Mouse (Mus musculus) hindbrain, postnatal 0 days (tissue): Measurements from ENCODE around the gene Ampd3. TPM values are rescaled to one million over a fixed set of nuclear protein-coding genes. Genes with fewer than 3 reads are reported as not detected.

Experiments
- ATAC-seq: fragments of 200-750 bp; cut with Nextera tagmentation; 2 replicates; pipeline ENCODE4 v1.8.0; 2017; ENCODE audit warnings: mild to moderate bottlenecking, moderate TSS enrichment, moderate library complexity
- DNase-seq: peaks from one replicate; pipeline ENCODE4 v3.0.0-alpha.2; 2015; ENCODE audit warnings: low spot score
- H3K27ac ChIP-seq: fragments of 300-500 bp; sonication (generic); 2 replicates; pipeline ENCODE4 v1.5.1; 2014; ENCODE audit warnings: mild to moderate bottlenecking
- H3K27me3 ChIP-seq: fragments of 300-500 bp; sonication (generic); 2 replicates; pipeline ENCODE4 v1.6.1; 2014; ENCODE audit warnings: low read length, mixed read lengths; ENCODE audit not compliant: insufficient read depth
- H3K36me3 ChIP-seq: fragments of 300-500 bp; sonication (generic); 2 replicates; pipeline ENCODE4 v1.6.1; 2014; ENCODE audit warnings: low read length, mixed read lengths; ENCODE audit not compliant: insufficient read depth
- H3K4me1 ChIP-seq: fragments of 300-500 bp; sonication (generic); 2 replicates; pipeline ENCODE4 v1.6.1; 2014; ENCODE audit warnings: antibody characterized with exemption, low read length, mixed read lengths; ENCODE audit not compliant: insufficient read depth
- H3K4me2 ChIP-seq: fragments of 300-500 bp; sonication (generic); 2 replicates; pipeline ENCODE4 v1.6.1; 2014; ENCODE audit warnings: low read depth, mild to moderate bottlenecking, low read length, moderate library complexity, mixed read lengths
- H3K4me3 ChIP-seq: fragments of 300-500 bp; sonication (generic); 2 replicates; pipeline ENCODE4 v1.5.1; 2014; ENCODE audit warnings: low read length
- H3K9ac ChIP-seq: fragments of 300-500 bp; sonication (generic); replicated peaks from 2 replicates; pipeline ENCODE4 v1.6.1; 2014; ENCODE audit warnings: mild to moderate bottlenecking, low read length, moderate library complexity, mixed read lengths
- H3K9me3 ChIP-seq: fragments of 300-500 bp; sonication (generic); 2 replicates; pipeline ENCODE4 v1.6.1; 2016; ENCODE audit warnings: low read length, mixed read lengths
- CTCF ChIP-seq: IDR thresholded peaks from 2 replicates; pipeline ENCODE4 v1.5.1; 2016; ENCODE audit warnings: antibody characterized with exemption, control low read depth, low read depth
- WGBS: fragments of 180-500 bp; shearing (Covaris S2); extraction: QIAGEN DNeasy Blood & Tissue Kit; methylation state at CpG from one replicate; pipeline ENCODE4 v1.1.7; 2014; 5-methylcytosine and 5-hydroxymethylcytosine counted together
- polyA plus RNA-seq: library from polyadenylated mRNA; unstranded; fragments of >200 nt; fragmentation: Nextera tagmentation; extraction: Ambion mirVana; gene quantifications from 2 replicates; pipeline ENCODE4 v1.2.1, GENCODE M21; 2015
- total RNA-seq: library from RNA; depleted of rRNA; stranded (reverse); fragments of >200 nt; gene quantifications from 2 replicates; pipeline ENCODE4 v1.2.3, GENCODE M21; 2014

The Ampd3 gene
- total and polyA plus RNA-seq, 2 experiments from 2014 or later, result 14.3 to 24.8 TPM

DNA sequence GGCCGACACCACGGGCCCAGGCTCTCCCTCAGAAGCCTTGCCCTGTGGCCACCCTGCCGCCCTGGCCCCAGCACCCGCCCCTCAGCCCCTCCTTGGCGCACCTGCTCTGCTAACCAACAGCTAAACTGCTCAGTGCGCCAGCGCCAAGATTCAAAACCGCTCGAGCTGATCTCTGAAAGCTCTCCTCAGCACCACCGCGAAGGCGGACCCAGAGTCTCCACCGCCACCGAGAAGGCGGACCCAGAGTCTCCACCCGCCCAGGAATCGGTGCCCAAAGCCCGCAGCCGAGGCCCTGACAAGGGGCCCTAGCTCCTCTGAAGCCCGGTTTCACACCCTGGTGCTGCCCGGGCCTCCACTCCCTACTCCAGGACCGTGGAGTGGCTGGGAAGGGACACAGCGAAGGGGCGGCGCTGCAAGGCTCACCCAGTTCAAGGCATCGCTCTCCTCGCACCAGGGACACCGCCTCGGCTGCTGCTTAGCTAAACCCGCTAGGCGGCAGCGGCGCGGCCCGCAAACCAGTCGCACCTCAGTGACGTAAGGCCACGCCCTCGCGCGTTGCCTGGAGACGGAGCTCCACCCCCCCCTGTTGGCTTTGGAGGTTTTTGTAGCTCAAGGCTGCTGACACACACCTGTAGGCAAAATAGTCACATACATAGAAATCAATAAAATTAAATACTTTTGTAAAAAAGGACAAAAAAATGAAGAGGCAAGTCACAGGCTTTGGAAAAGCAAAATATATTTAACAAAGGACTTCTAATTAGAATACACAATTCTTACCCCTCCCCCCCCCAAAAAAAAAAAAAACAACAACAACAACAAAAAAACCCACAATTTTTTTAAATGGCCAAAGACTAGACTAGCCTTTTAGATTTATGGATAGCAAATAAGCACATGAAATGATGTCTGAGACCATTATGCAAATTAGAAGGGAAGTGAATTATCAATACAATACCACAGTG is 76.2 kb downstream of the Ampd3 start, which contains the start of gene Rnf141:
TSS of gene Rnf141 (minus strand) at position 542 of the 959 bp plus-strand sequence.
- DNase-seq (peak; percentile 98), ATAC-seq (peak; percentile 95)
- Histone ChIP-seq H3K27me3 (no peaks in the 10 kb centered on the region), H3K36me3 (no peaks in the 10 kb centered on the region), H3K9ac (peak within 1 kb of the TSS; percentile 77), H3K27ac (peak within 1 kb of the TSS; percentile 86), H3K4me2 (peak within 1 kb of the TSS; percentile 81), H3K4me1 (no peaks in the 10 kb centered on the region), H3K4me3 (peak within 1 kb of the TSS; percentile 70), H3K9me3 (no peaks in the 10 kb centered on the region)
- WGBS, result 0% methylated on average over 42 of the region's 42 CpGs
- peak; percentile 81 for TF ChIP-seq CTCF

DNA sequence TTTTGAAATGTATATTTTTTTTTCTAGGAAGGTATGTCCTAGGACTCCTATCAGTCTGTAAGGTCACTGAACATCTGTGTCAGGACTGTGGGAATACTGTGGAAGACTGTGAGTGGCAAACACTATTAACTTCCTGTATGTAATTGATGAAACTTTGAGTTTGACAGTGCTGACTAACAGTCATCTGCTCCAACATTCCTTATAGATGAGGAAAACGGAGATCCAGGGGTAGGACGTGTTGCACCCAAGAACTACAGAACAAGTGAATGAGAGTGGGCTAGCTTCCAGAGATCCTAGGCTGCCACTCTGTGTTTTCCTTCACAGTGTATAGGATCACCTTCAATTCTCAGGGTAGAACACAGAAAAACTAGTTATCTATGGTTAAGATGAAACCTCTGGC is 79.3 kb downstream of the Ampd3 start:
- ATAC-seq, result no peak
- no peaks in the 10 kb centered on the region for H3K9me3 ChIP-seq
- 90% methylated on average over 2 of the region's 2 CpGs for WGBS
- H3K9ac ChIP-seq, result no peak overlapping the region
- no peak overlapping the region for H3K27ac ChIP-seq
- H3K4me3 ChIP-seq, result no peak overlapping the region
- H3K4me1 ChIP-seq, result no peaks in the 10 kb centered on the region
- no peaks in the 10 kb centered on the region for H3K36me3 ChIP-seq
- DNase-seq, result no peak
- H3K4me2 ChIP-seq, result no peak overlapping the region
- H3K27me3 ChIP-seq, result no peaks in the 10 kb centered on the region
- no peak for TF ChIP-seq CTCF

DNA sequence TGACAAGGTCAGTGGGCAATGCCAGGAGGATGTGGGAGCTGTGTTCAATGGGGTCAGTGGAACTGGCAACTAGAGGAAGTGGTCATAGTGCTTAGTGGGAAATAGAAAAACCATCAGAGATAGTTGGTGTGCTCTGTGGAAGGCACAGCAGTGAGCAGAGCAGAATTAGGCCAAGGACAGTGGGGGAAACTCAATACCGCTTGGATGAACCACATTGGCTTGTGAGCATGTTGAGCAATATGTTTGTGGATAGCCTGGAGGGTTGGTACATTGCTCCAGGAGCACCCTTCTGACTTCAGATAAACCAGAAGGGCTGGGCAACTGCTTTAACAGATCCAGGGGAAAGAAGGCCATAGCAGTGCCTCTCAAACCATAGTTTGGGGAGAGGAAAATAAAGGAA is 80.4 kb downstream of the Ampd3 start:
- Histone ChIP-seq H3K36me3 (no peaks in the 10 kb centered on the region), H3K4me1 (no peaks in the 10 kb centered on the region), H3K9ac (no peak overlapping the region), H3K9me3 (no peaks in the 10 kb centered on the region), H3K4me3 (no peak overlapping the region), H3K27ac (no peak overlapping the region), H3K4me2 (no peak overlapping the region), H3K27me3 (no peaks in the 10 kb centered on the region)
- DNase-seq, result no peak
- no peak for TF ChIP-seq CTCF
- WGBS, result 67% methylated on average over 1 of the region's 1 CpGs
- ATAC-seq, result no peak

DNA sequence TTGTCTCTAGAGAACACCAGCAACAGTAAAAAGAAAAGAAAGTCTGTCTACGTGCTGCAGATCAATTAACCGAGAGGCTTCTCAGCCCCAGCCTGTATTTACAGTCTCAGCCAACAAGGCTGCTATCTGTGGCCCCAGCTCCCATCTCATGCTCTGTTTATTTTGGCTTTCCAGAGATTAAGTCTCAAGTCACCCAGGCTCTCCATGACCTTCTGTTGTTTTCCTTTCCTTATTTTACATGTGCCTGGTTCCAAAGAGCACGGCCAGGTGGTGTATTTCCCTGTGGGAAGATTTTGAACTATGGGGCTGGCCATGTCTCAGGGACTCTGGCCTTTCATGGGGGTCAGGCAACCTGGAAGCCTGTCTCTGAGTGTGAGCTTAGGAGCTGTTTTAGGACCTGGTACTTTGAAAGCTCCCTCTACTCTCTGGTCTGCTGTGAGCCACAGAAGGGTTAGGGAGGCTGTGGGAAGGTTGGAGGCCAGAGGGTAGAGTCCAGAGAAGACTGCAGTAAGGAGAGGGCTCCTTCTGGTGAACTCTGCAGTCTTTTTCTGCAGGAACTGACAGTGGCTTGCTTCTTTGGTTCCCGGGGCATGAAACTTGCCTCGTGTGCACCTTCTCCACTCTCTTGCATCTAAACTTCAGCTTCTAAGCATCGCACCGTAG is 83.7 kb downstream of the Ampd3 start:
- Histone ChIP-seq H3K9ac (no peak overlapping the region), H3K4me3 (no peak overlapping the region), H3K27ac (no peak overlapping the region), H3K9me3 (no peaks in the 10 kb centered on the region), H3K36me3 (no peaks in the 10 kb centered on the region), H3K27me3 (no peaks in the 10 kb centered on the region), H3K4me1 (peaks cover 5% of the 10 kb centered on the region; the same call in 1 of the 2 replicates), H3K4me2 (no peak overlapping the region)
- ATAC-seq (no peak), DNase-seq (no peak)
- TF ChIP-seq CTCF, result no peak
- WGBS, result 76% methylated on average over 7 of the region's 7 CpGs

DNA sequence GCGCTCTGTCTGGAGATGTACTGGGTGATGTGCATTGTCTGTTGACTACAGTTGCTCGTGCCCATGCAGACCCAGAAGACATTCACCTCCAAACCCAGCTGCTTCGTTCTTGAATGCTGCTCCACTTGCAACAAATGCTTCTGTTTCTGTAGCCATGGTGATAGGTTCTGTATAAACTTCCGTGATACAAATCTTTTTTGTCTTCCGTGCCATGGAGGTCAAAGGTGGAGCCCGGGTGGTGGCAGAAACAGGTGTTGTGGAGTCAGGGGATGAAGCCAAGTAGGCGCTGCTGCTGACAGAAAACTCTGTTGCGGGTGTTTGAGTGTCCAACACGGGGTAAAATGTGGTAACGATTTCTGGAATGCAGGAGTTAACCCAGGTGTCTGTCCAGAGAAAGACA is 85.6 kb downstream of the Ampd3 start:
- Histone ChIP-seq H3K27ac (0 out of 2 replicates have a peak overlapping the region, but pooled peaks have one; percentile 29), H3K9ac (no peak overlapping the region), H3K9me3 (no peaks in the 10 kb centered on the region), H3K4me1 (peaks cover 5% of the 10 kb centered on the region; the same call in 1 of the 2 replicates), H3K36me3 (no peaks in the 10 kb centered on the region), H3K4me2 (no peak overlapping the region), H3K27me3 (no peaks in the 10 kb centered on the region), H3K4me3 (no peak overlapping the region)
- ATAC-seq, result no peak
- no peak for TF ChIP-seq CTCF
- WGBS, result 55% methylated on average over 10 of the region's 10 CpGs
- DNase-seq, result peak; percentile 9

DNA sequence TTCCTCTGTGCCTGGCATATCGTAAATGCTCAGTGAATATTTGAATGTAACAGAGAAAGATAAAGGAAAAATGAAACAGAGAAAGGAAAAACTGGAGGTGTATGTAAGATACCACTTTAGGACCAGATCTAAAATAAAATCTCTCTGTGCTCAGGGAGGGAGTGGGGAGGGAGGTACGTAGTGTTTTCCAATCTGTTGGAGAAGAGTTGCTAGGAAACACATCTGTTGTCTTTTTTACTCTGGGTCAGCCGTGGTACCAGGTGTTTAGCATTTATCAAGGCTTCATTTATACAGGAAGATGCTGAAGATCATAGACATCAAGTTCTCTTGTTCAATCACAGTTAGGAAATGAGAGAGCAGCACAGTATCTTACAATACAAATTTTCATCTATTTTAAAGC is 86.5 kb downstream of the Ampd3 start:
- no peak overlapping the region for H3K4me3 ChIP-seq
- no peak for ATAC-seq
- no peaks in the 10 kb centered on the region for H3K9me3 ChIP-seq
- H3K27me3 ChIP-seq, result no peaks in the 10 kb centered on the region
- TF ChIP-seq CTCF, result no peak
- no peak overlapping the region for H3K4me2 ChIP-seq
- peaks cover 5% of the 10 kb centered on the region; the same call in 1 of the 2 replicates for H3K4me1 ChIP-seq
- no peak overlapping the region for H3K9ac ChIP-seq
- H3K27ac ChIP-seq, result 0 out of 2 replicates have a peak overlapping the region, but pooled peaks have one; percentile 29
- 50% methylated on average over 3 of the region's 3 CpGs for WGBS
- H3K36me3 ChIP-seq, result no peaks in the 10 kb centered on the region
- DNase-seq, result no peak
